Mouse (Mus musculus) kidney, postnatal 0 days (tissue): ENCODE measurements at regions not wholly inside any gene's neighbourhood (a gene's known extent, or its start where the extent isn't known, plus 50 kb on each side); places are given as distances from the start of the nearest gene placed in this dataset.
A peak's percentile ranks its signal among the peaks of the same experiment; 100 is the strongest.

Source experiments
- ATAC-seq: fragments of 200-750 bp; cut with Nextera tagmentation; replicated peaks from 2 replicates; pipeline ENCODE4 v1.8.0; 2017; ENCODE audit warnings: low read depth, moderate number of reproducible peaks, moderate TSS enrichment, moderate library complexity; ENCODE audit not compliant: low FRiP score
- DNase-seq: peaks from one replicate; pipeline ENCODE4 v3.0.0-alpha.2; 2016; ENCODE audit warnings: low spot score
- H3K27ac ChIP-seq: fragments of 300-500 bp; sonication (generic); 2 replicates; pipeline ENCODE4 v1.5.1; 2014; ENCODE audit warnings: mild to moderate bottlenecking
- H3K27me3 ChIP-seq: fragments of 300-500 bp; sonication (generic); 2 replicates; pipeline ENCODE4 v1.6.1; 2014; ENCODE audit warnings: low read length, mixed read lengths; ENCODE audit not compliant: insufficient read depth
- H3K36me3 ChIP-seq: fragments of 300-500 bp; sonication (generic); 2 replicates; pipeline ENCODE4 v1.6.1; 2014; ENCODE audit warnings: low read length, mixed read lengths; ENCODE audit not compliant: insufficient read depth
- H3K4me1 ChIP-seq: fragments of 300-500 bp; sonication (generic); replicated peaks from 2 replicates; pipeline ENCODE4 v1.6.1; 2014; ENCODE audit warnings: antibody characterized with exemption, low read length, mixed read lengths; ENCODE audit not compliant: insufficient read depth
- H3K4me2 ChIP-seq: fragments of 300-500 bp; sonication (generic); 2 replicates; pipeline ENCODE4 v1.6.1; 2014; ENCODE audit warnings: mild to moderate bottlenecking, low read length, moderate library complexity, mixed read lengths
- H3K4me3 ChIP-seq: fragments of 300-500 bp; sonication (generic); replicated peaks from 2 replicates; pipeline ENCODE4 v1.5.1; 2014; ENCODE audit warnings: low read depth, low read length
- H3K9ac ChIP-seq: fragments of 300-500 bp; sonication (generic); 2 replicates; pipeline ENCODE4 v1.6.1; 2014; ENCODE audit warnings: low read depth, low read length
- H3K9me3 ChIP-seq: fragments of 300-500 bp; sonication (generic); replicated peaks from 2 replicates; pipeline ENCODE4 v1.6.1; 2016; ENCODE audit warnings: low read length, inconsistent platforms, mixed read lengths
- CTCF ChIP-seq: IDR thresholded peaks from 2 replicates; pipeline ENCODE4 v1.5.1; 2016; ENCODE audit warnings: antibody characterized with exemption, low read depth, mild to moderate bottlenecking, moderate library complexity
- WGBS: fragments of 180-500 bp; shearing (Covaris S2); extraction: QIAGEN DNeasy Blood & Tissue Kit; methylation state at CpG from one replicate; pipeline ENCODE4 v1.1.7; 2014; 5-methylcytosine and 5-hydroxymethylcytosine counted together

DNA sequence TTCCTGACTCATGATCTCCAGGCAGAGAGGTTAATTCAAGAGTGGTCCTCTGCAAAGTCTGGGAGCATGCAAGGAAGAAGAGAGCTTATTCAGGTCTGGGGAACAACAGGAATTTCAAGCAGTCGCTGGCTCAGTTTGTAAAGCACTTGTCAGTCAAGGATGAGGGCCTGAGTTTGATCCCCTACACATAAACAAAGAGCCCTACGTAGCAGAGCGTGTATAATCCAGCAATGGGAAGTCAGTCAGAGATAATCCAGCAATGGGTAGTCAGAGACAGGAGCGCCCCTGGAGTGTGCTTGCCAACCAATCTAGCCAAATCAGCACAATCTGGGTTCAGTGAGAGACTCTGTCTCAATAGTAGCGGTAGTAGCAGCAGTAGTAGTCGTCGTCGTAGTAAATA is 61.3 kb upstream of the Clint1 start:
- H3K36me3 ChIP-seq = no peaks in the 10 kb centered on the region
- no peak overlapping the region for H3K27ac ChIP-seq
- H3K4me1 ChIP-seq = no peaks in the 10 kb centered on the region
- ATAC-seq (no peak), DNase-seq (no peak)
- no peaks in the 10 kb centered on the region for H3K9me3 ChIP-seq
- 86% methylated on average over 8 of the region's 8 CpGs for WGBS
- H3K9ac ChIP-seq = no peak overlapping the region
- H3K4me2 ChIP-seq = no peak overlapping the region
- H3K4me3 ChIP-seq = no peak overlapping the region
- no peak for TF ChIP-seq CTCF
- H3K27me3 ChIP-seq = no peaks in the 10 kb centered on the region

DNA sequence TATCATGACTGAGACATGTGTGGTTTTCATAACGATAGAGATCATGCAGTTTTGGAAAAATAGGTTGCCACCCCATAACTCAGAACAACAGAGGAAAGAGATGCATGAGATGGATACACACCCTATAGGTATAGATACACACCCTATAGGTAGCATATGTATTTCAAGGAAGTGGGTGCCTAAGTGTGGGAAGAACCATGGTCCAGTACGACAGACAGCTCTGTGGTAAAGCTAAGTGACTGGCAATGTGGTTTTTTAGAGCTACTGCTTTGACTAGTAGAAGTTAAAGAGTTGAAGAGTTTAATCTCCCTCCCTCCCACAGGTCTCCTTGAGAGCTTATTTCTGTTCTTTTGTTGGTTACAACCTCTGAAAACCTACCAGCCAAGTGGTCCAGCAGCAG is 60.2 kb upstream of the Clint1 start:
- no peak overlapping the region for H3K9ac ChIP-seq
- H3K4me2 ChIP-seq = no peak overlapping the region
- WGBS = 83% methylated on average over 2 of the region's 2 CpGs
- no peak overlapping the region for H3K4me3 ChIP-seq
- no peaks in the 10 kb centered on the region for H3K27me3 ChIP-seq
- H3K9me3 ChIP-seq = no peaks in the 10 kb centered on the region
- no peak for TF ChIP-seq CTCF
- ATAC-seq = no peak
- H3K36me3 ChIP-seq = no peaks in the 10 kb centered on the region
- H3K4me1 ChIP-seq = no peaks in the 10 kb centered on the region
- DNase-seq = no peak
- H3K27ac ChIP-seq = no peak overlapping the region

DNA sequence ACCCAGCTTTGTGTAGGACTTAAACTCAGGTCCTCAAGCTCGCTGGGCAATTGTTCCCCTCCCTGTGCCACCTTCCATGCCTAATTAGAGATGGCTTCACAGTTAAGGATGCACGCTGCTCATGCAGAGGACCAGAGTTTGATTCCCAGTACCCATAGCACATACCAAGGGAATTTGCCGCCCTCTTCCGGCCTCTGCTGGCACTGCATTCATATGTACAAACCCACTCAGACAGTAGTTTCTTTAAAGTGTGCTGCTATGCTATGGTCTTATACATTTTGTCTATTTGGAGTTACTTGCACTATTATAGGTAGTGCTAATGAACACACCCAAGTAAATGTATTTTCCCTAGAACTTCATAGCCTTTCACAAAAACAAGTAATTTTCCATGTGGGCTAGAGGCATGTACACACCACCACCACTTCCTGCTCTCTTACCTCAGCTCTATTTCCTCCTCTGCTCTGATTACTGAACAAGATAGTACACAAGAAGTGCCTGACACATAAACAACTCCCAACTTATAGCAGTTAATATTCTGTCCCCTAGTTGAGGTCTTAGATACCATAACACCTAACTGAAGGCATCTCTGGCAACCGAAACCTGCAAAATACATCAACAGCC is 57.4 kb upstream of the Clint1 start:
- TF ChIP-seq CTCF = peak; percentile 47
- Histone ChIP-seq H3K36me3 (no peaks in the 10 kb centered on the region), H3K9me3 (no peaks in the 10 kb centered on the region), H3K4me1 (0 out of 2 replicates have a peak, but pooled peaks cover 3% of the 10 kb centered on the region), H3K27me3 (no peaks in the 10 kb centered on the region), H3K4me2 (no peak overlapping the region), H3K9ac (no peak overlapping the region), H3K4me3 (no peak overlapping the region), H3K27ac (no peak overlapping the region)
- no peak for ATAC-seq
- no peak for DNase-seq
- 72% methylated on average over 5 of the region's 5 CpGs for WGBS

DNA sequence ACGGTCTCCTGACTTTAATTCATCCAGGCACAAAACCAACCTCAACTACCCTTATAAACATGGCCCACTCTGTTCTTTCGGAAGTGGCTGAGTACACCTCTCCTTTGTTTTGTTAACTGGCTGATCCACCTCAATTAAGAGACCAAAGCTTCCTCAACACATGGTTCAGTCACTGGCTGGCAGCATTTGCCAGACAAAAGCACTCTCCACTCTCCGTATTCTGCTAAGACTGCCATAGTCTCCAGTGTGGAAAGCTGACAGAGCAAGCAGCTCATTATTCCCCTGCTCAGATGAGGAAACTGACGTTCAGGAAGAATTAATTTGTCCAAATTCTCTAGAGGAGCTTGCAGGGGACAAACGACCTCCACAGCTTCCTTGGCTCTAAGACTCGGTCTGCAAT is 56.5 kb upstream of the Clint1 start:
- Histone ChIP-seq H3K9me3 (no peaks in the 10 kb centered on the region), H3K27ac (no peak overlapping the region), H3K4me2 (no peak overlapping the region), H3K27me3 (no peaks in the 10 kb centered on the region), H3K36me3 (no peaks in the 10 kb centered on the region), H3K9ac (no peak overlapping the region), H3K4me1 (peaks cover 7% of the 10 kb centered on the region; the same call in 1 of the 2 replicates), H3K4me3 (no peak overlapping the region)
- TF ChIP-seq CTCF = no peak
- DNase-seq = no peak
- WGBS = 44% methylated on average over 6 of the region's 6 CpGs
- ATAC-seq = no peak

DNA sequence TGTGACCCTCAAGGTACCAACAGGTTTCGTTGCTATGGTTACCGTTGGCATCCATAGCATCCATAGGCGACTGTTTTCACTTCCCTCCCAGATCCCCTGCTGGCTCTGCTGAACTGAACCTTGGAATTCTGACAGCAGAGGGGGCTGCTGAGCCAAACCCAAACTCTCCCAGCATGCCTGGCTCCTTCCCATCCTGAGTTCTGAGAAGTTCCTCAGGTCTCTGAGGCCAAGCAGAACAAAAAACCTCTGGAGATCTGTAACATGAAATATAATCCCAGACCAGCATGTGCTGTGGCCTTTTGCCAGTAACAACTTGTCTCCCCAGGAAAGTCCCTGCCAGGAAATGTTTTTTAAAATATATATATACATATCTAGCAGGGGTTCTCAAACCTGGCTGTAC is 56.1 kb upstream of the Clint1 start:
- peaks cover 7% of the 10 kb centered on the region; the same call in 1 of the 2 replicates for H3K4me1 ChIP-seq
- WGBS = 8% methylated on average over 3 of the region's 3 CpGs
- no peaks in the 10 kb centered on the region for H3K27me3 ChIP-seq
- no peak overlapping the region for H3K4me2 ChIP-seq
- peak; percentile 84 for DNase-seq
- no peaks in the 10 kb centered on the region for H3K36me3 ChIP-seq
- no peak overlapping the region for H3K9ac ChIP-seq
- no peaks in the 10 kb centered on the region for H3K9me3 ChIP-seq
- H3K27ac ChIP-seq = no peak overlapping the region
- peak; percentile 84 for TF ChIP-seq CTCF
- no peak overlapping the region for H3K4me3 ChIP-seq
- no peak for ATAC-seq

DNA sequence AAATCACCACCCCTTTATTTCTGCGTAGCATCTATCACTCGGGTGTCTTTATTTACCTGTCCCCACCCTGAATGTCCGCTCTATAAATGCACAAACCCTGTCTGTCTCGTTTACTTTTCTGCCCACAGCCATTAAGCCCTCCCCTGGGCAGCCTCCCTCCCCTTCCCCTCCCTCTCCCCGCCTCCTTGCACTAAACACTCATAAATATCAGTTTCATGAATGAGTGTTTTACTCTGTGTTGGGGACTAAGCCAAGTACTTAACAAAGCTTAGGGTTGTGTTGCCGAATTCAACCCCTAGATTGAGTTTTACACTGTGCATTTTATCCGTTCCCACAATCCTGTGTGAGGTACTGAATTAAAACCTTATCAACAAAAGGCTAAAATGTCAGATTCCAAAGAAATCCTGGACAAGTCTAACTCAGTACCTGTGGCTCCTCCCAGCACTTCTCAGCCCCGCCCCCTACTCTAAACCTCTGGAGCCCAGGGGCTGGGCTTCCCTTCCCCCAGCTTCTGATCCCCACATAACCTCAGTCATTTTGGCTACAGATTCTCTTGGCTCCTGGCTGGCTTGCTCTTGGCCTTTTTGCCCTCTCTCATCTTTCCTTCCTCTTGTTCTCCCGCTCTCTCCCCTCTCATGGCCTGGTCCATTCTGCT is 52.0 kb upstream of the Clint1 start:
- Histone ChIP-seq H3K27me3 (no peaks in the 10 kb centered on the region), H3K9me3 (no peaks in the 10 kb centered on the region), H3K4me2 (peak overlapping the region; percentile 21; the same call in 1 of the 2 replicates), H3K36me3 (no peaks in the 10 kb centered on the region), H3K4me3 (no peak overlapping the region), H3K4me1 (peaks cover 7% of the 10 kb centered on the region; the same call in 1 of the 2 replicates), H3K27ac (no peak overlapping the region), H3K9ac (no peak overlapping the region)
- WGBS = 15% methylated on average over 9 of the region's 9 CpGs
- TF ChIP-seq CTCF = no peak
- DNase-seq (peak; percentile 47), ATAC-seq (no peak; the same call in 1 of the 2 replicates)
